Mouse (Mus musculus) frontal cortex, adult (tissue): ENCODE measurements around the gene Them4.

Experiments
- ATAC-seq: cut with Nextera tagmentation; 2 replicates; pipeline ENCODE4 v1.9.2; 2017; ENCODE audit warnings: mild to moderate bottlenecking, moderate library complexity, mixed read lengths; ENCODE audit not compliant: low TSS enrichment

The Them4 gene

GRCm38 (mm10) chr3:94368631-94369030 is 58.7 kb downstream of the Them4 start:
- no peak for ATAC-seq

- ATAC-seq: no peak
These were observed 59.8 kb downstream of the Them4 start for GRCm38 (mm10) chr3:94369709-94370108.

GRCm38 (mm10) chr3:94371637-94372036 is 61.7 kb downstream of the Them4 start:
- no peak for ATAC-seq

- ATAC-seq: no peak
These were observed 62.1 kb downstream of the Them4 start for GRCm38 (mm10) chr3:94372038-94372437.

GRCm38 (mm10) chr3:94372641-94373040 is 62.8 kb downstream of the Them4 start, which contains the start of gene Rorc:
Gene Rorc, plus strand, starts transcription at chr3:94372794.
- no peak for ATAC-seq

- ATAC-seq: peak; percentile 65
These were observed 63.2 kb downstream of the Them4 start for GRCm38 (mm10) chr3:94373090-94373489.

- ATAC-seq: no peak
These were observed 63.7 kb downstream of the Them4 start for GRCm38 (mm10) chr3:94373597-94374011.

- no peak for ATAC-seq
These were observed 64.7 kb downstream of the Them4 start for GRCm38 (mm10) chr3:94374636-94375035.

GRCm38 (mm10) chr3:94375146-94375545 is 65.3 kb downstream of the Them4 start:
- ATAC-seq: no peak

GRCm38 (mm10) chr3:94375861-94376260 is 66.0 kb downstream of the Them4 start:
- ATAC-seq: no peak

- ATAC-seq: no peak
These were observed 67.4 kb downstream of the Them4 start for GRCm38 (mm10) chr3:94377028-94377923.

- peak; percentile 69 for ATAC-seq
These were observed 70.1 kb downstream of the Them4 start for GRCm38 (mm10) chr3:94379831-94380510.
